Mouse (Mus musculus) midbrain, embryonic 15.5 days (tissue): ENCODE results near the gene Gpr61. TPM values are rescaled to one million over a fixed set of nuclear protein-coding genes. Genes with fewer than 3 reads are reported as not detected.

Source experiments
- ATAC-seq: fragments of 200-750 bp; cut with Nextera tagmentation; replicated peaks from 2 replicates; pipeline ENCODE4 v1.8.0; 2017; ENCODE audit warnings: moderate TSS enrichment
- H3K27ac ChIP-seq: fragments of 300-500 bp; sonication (generic); 2 replicates; pipeline ENCODE4 v1.5.1; 2015; ENCODE audit warnings: mild to moderate bottlenecking, inconsistent platforms
- H3K27me3 ChIP-seq: fragments of 300-500 bp; sonication (generic); replicated peaks from 2 replicates; pipeline ENCODE4 v1.6.1; 2015; ENCODE audit warnings: inconsistent platforms
- H3K36me3 ChIP-seq: fragments of 300-500 bp; sonication (generic); replicated peaks from 2 replicates; pipeline ENCODE4 v1.6.1; 2015; ENCODE audit warnings: inconsistent platforms
- H3K4me1 ChIP-seq: fragments of 300-500 bp; sonication (generic); 2 replicates; pipeline ENCODE4 v1.6.1; 2015; ENCODE audit warnings: inconsistent platforms
- H3K4me2 ChIP-seq: fragments of 300-500 bp; sonication (generic); 2 replicates; pipeline ENCODE4 v1.6.1; 2015; ENCODE audit warnings: inconsistent platforms, mild to moderate bottlenecking, moderate library complexity
- H3K4me3 ChIP-seq: fragments of 300-500 bp; sonication (generic); 2 replicates; pipeline ENCODE4 v1.5.1; 2015; ENCODE audit warnings: mild to moderate bottlenecking, inconsistent platforms
- H3K9ac ChIP-seq: fragments of 300-500 bp; sonication (generic); 2 replicates; pipeline ENCODE4 v1.6.1; 2015; ENCODE audit warnings: mild to moderate bottlenecking, inconsistent platforms
- H3K9me3 ChIP-seq: fragments of 300-500 bp; sonication (generic); 2 replicates; pipeline ENCODE4 v1.6.1; 2016; ENCODE audit warnings: inconsistent platforms
- WGBS: fragments of 180-500 bp; shearing (Covaris S2); methylation state at CpG from one replicate; pipeline ENCODE4 v1.1.7; 2015; ENCODE audit warnings: mixed read lengths; 5-methylcytosine and 5-hydroxymethylcytosine counted together
- polyA plus RNA-seq: library from polyadenylated mRNA; unstranded; fragments of >200 nt; fragmentation: Nextera tagmentation; extraction: Ambion mirVana; gene quantifications from 2 replicates; pipeline ENCODE4 v1.2.1, GENCODE M21; 2015

The Gpr61 gene
- polyA plus RNA-seq, 1 experiment from 2014 or later = 5.7 TPM

DNA sequence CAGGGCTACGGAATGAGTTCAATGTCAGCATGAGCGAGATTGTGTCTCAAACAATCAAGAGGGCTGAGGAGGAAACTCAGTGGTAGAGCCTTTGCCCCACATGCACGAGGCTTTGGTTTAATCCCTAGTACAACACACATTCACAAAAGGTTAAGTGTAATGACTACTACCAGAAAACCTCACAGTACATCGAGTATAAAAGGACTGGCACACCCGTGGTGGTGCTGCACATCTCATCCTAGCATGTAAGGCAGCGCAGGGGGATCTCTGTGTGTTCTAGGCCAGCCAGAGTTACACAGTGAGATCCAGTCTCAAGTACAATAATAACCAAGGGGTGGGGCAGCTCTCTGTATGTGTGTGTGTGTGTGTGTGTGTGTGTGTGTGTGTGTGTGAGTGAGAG, 37.2 kb downstream of the Gpr61 start:
- no peaks in the 10 kb centered on the region for H3K27me3 ChIP-seq
- no peaks in the 10 kb centered on the region for H3K4me1 ChIP-seq
- no peaks in the 10 kb centered on the region for H3K9me3 ChIP-seq
- 90% methylated on average over 6 of the region's 6 CpGs for WGBS
- no peak overlapping the region for H3K9ac ChIP-seq
- H3K4me3 ChIP-seq = no peak overlapping the region
- no peak overlapping the region for H3K4me2 ChIP-seq
- no peak overlapping the region for H3K27ac ChIP-seq
- ATAC-seq = no peak
- peaks cover 24% of the 10 kb centered on the region; the same call in 1 of the 2 replicates for H3K36me3 ChIP-seq

GRCm38 (mm10) chr3:108113591-108114289, 40.9 kb downstream of the Gpr61 start:
- Histone ChIP-seq H3K36me3 (peaks cover 29% of the 10 kb centered on the region; the same call in 1 of the 2 replicates), H3K27me3 (no peaks in the 10 kb centered on the region), H3K4me3 (no peak overlapping the region), H3K9me3 (no peaks in the 10 kb centered on the region), H3K4me2 (no peak overlapping the region), H3K9ac (no peak overlapping the region), H3K27ac (no peak overlapping the region), H3K4me1 (no peaks in the 10 kb centered on the region)
- 93% methylated on average over 7 of the region's 7 CpGs for WGBS
- no peak for ATAC-seq

- no peaks in the 10 kb centered on the region for H3K4me1 ChIP-seq
- no peak overlapping the region for H3K4me3 ChIP-seq
- H3K36me3 ChIP-seq = peaks cover 37% of the 10 kb centered on the region; the same call in 1 of the 2 replicates
- H3K9ac ChIP-seq = no peak overlapping the region
- ATAC-seq = no peak
- H3K4me2 ChIP-seq = no peak overlapping the region
- H3K27ac ChIP-seq = no peak overlapping the region
- no peaks in the 10 kb centered on the region for H3K27me3 ChIP-seq
- WGBS = 77% methylated on average over 4 of the region's 4 CpGs
- no peaks in the 10 kb centered on the region for H3K9me3 ChIP-seq
Measured at GRCm38 (mm10) chr3:108112666-108113065, 42.0 kb downstream of the Gpr61 start.

- Histone ChIP-seq H3K36me3 (peaks cover 37% of the 10 kb centered on the region; the same call in 1 of the 2 replicates), H3K9me3 (no peaks in the 10 kb centered on the region), H3K27me3 (no peaks in the 10 kb centered on the region), H3K4me2 (no peak overlapping the region), H3K4me3 (no peak overlapping the region), H3K27ac (no peak overlapping the region), H3K9ac (no peak overlapping the region), H3K4me1 (no peaks in the 10 kb centered on the region)
- WGBS = 90% methylated on average over 7 of the region's 7 CpGs
- ATAC-seq = no peak
Measured at GRCm38 (mm10) chr3:108112246-108112645, 42.4 kb downstream of the Gpr61 start.

DNA sequence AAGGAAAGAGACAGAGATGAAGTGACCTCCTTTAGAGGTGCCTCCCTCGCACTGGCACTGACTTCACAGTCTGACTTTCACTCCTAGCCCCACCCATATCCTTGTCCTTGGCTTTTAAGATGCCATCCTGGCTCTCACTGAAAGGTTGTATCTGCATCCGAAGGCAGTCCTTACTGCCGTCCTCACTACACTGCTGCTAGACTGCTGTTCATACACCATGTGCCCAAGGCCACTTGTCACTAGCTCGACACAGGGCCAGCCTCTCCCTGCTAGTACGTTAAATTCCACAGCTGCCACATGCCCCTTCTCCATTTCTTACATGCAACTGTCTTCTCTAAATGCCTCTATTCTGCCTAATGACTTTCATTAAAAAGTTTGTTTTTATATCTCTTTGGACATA, 43.4 kb downstream of the Gpr61 start:
- no peaks in the 10 kb centered on the region for H3K9me3 ChIP-seq
- no peak overlapping the region for H3K4me3 ChIP-seq
- WGBS = 93% methylated on average over 5 of the region's 5 CpGs
- no peaks in the 10 kb centered on the region for H3K4me1 ChIP-seq
- no peak overlapping the region for H3K4me2 ChIP-seq
- no peak overlapping the region for H3K9ac ChIP-seq
- H3K27ac ChIP-seq = no peak overlapping the region
- H3K27me3 ChIP-seq = no peaks in the 10 kb centered on the region
- no peak for ATAC-seq
- H3K36me3 ChIP-seq = peaks cover 37% of the 10 kb centered on the region; the same call in 1 of the 2 replicates

GRCm38 (mm10) chr3:108105281-108105680, 49.4 kb downstream of the Gpr61 start:
- peaks cover 8% of the 10 kb centered on the region; the same call in 1 of the 2 replicates for H3K4me1 ChIP-seq
- no peak for ATAC-seq
- no peak overlapping the region for H3K4me3 ChIP-seq
- H3K27ac ChIP-seq = no peak overlapping the region
- peaks cover 8% of the 10 kb centered on the region; the same call in 1 of the 2 replicates for H3K36me3 ChIP-seq
- no peaks in the 10 kb centered on the region for H3K9me3 ChIP-seq
- WGBS = 80% methylated on average over 3 of the region's 3 CpGs
- H3K27me3 ChIP-seq = no peaks in the 10 kb centered on the region
- H3K9ac ChIP-seq = no peak overlapping the region
- H3K4me2 ChIP-seq = no peak overlapping the region

DNA sequence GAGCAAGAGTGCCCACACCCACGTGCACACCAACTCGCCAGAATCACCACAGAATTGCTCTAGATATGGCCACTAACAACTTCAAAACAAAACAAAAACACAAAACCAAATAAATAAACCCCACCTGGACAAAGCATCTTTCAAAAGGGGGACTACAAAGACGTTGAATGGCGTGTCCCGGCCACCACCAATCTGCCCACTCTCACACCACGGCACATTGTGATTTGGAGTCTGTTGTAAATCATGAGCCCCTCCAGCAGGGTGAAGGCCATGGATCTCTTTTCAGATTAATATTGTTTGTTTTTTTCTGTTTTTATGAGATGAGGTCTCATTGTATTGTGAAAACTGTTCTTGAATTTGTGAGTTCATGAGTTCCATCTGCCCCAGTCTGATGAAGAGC, 52.6 kb downstream of the Gpr61 start:
- no peaks in the 10 kb centered on the region for H3K36me3 ChIP-seq
- H3K4me2 ChIP-seq = no peak overlapping the region
- H3K27me3 ChIP-seq = no peaks in the 10 kb centered on the region
- H3K27ac ChIP-seq = 0 out of 2 replicates have a peak overlapping the region, but pooled peaks have one; percentile 38
- no peak overlapping the region for H3K4me3 ChIP-seq
- no peak overlapping the region for H3K9ac ChIP-seq
- peaks cover 8% of the 10 kb centered on the region; the same call in 1 of the 2 replicates for H3K4me1 ChIP-seq
- no peaks in the 10 kb centered on the region for H3K9me3 ChIP-seq
- no peak for ATAC-seq
- 84% methylated on average over 6 of the region's 6 CpGs for WGBS

DNA sequence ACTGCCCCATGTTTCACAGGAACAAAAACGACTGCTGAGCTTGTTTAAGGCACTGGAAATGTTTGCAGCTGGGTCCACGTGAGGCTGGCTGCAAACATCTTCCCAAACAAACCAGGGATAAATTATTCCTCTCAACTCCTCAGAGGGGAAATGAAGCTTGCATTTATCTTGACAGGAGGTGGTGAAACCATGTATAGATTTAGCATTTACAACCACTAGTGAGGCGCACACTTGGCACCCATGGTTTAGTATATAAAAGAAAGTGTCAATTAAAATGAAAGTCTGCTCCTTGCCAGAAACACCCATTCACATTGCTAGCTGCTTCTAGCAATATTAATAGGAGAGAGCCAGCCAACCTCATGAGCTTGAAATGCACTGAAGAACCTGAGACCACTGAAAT, 53.1 kb downstream of the Gpr61 start:
- H3K36me3 ChIP-seq = no peaks in the 10 kb centered on the region
- 34% methylated on average over 3 of the region's 3 CpGs for WGBS
- no peak overlapping the region for H3K4me3 ChIP-seq
- peak overlapping the region; percentile 38; the same call in 1 of the 2 replicates for H3K27ac ChIP-seq
- no peaks in the 10 kb centered on the region for H3K27me3 ChIP-seq
- H3K4me2 ChIP-seq = no peak overlapping the region
- H3K9ac ChIP-seq = no peak overlapping the region
- ATAC-seq = no peak
- peaks cover 8% of the 10 kb centered on the region; the same call in 1 of the 2 replicates for H3K4me1 ChIP-seq
- no peaks in the 10 kb centered on the region for H3K9me3 ChIP-seq

Other genes starting within 250 kb of the Gpr61 start
- 63.6 and 73.0 TPM in 2 replicates for gene Gstm7, start 223.1 kb downstream of the Gpr61 start, polyA plus RNA-seq
- 17.5 and 18.9 TPM in 2 replicates for gene Gstm6, start 211.1 kb downstream of the Gpr61 start, polyA plus RNA-seq
- 0.25 TPM in 1 of 2 replicates, not detected in the other for gene Gstm3, start 185.6 kb downstream of the Gpr61 start, polyA plus RNA-seq
- 11.0 and 11.5 TPM in 2 replicates for gene Gstm2, start 168.4 kb downstream of the Gpr61 start, polyA plus RNA-seq
- 74.4 and 97.4 TPM in 2 replicates for gene Gstm1, start 136.9 kb downstream of the Gpr61 start, polyA plus RNA-seq
- 18.3 and 19.8 TPM in 2 replicates for gene Gstm4, start 110.0 kb downstream of the Gpr61 start, polyA plus RNA-seq
- 67.9 and 76.2 TPM in 2 replicates for gene Ampd2, start 68.2 kb downstream of the Gpr61 start, polyA plus RNA-seq
- 0.28 and 0.38 TPM in 2 replicates for gene Gnat2, start 62.1 kb downstream of the Gpr61 start, polyA plus RNA-seq
- 111 and 114 TPM in 2 replicates for gene Gnai3, start 8.7 kb downstream of the Gpr61 start, polyA plus RNA-seq
- 14.4 and 14.7 TPM in 2 replicates for gene Amigo1, start 31.5 kb upstream of the Gpr61 start, polyA plus RNA-seq
- 4.1 and 4.6 TPM in 2 replicates for gene Cyb561d1, start 46.3 kb upstream of the Gpr61 start, polyA plus RNA-seq
- gene Atxn7l2, start 56.1 kb upstream of the Gpr61 start, polyA plus RNA-seq = 26.4 and 26.8 TPM in 2 replicates
- gene Sypl2, start 71.8 kb upstream of the Gpr61 start, polyA plus RNA-seq = 0.27 and 0.70 TPM in 2 replicates
- gene Psma5, start 102.0 kb upstream of the Gpr61 start, polyA plus RNA-seq = 224 and 234 TPM in 2 replicates
- 22.1 and 22.3 TPM in 2 replicates for gene Sort1, start 129.2 kb upstream of the Gpr61 start, polyA plus RNA-seq
- gene Mybphl, start 210.0 kb upstream of the Gpr61 start, polyA plus RNA-seq = not detected in 2 replicates
- 7.7 and 8.8 TPM in 2 replicates for gene Psrc1, start 229.0 kb upstream of the Gpr61 start, polyA plus RNA-seq